Mouse (Mus musculus): ENCODE data around the gene Grk3. TPM values are rescaled to one million over a fixed set of nuclear protein-coding genes. Genes with fewer than 3 reads are reported as not detected.

Gene Grk3
- polyA plus RNA-seq, 3 experiments from 2014 or later: 0.36 to 0.59 (median 0.50) TPM

DNA sequence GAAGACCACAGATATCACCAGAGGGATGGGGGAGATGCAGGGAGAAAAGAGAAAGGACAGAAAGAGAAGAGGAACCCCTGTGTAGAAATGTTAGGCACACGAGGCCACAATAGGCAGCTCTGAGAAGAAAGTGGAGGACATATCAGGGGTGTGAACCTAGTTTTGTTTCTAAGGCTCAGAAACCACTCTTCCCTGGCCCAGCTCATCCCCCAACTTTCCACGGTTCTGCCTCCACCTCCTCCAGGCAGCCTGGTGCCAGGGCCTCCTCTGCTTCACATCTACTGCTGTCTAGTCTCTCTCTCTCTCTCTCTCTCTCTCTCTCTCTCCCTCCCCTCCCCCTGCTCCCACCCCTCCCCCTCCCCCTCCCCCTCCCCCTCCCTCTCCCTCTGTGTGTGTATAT, 7.1 kb downstream of the Grk3 start:
- ATAC-seq: no peak

- no peak for ATAC-seq
Observed at GRCm38 (mm10) chr5:113006997-113007396, 8.6 kb downstream of the Grk3 start.

DNA sequence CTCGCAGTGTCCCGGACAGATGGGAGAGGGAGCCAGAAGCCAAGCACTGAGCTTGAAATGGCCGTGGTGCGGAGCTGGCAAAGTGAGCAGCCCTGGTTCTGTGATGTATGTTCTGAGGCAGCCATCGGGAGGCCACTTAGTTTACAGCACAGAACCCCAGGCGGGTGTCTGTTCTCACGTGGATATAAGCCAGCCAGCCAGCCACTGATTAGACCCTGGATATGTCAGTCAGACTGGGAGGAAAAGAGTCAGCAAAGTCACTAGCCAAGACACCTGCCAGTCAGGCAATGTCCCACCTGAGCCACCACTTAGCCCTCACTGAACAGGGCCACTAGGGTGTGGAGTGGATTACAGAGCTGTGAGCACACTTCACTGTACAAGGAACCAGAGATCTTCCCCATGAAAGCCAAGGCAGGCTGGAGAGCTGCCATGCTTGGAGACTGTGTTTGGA, 9.6 kb downstream of the Grk3 start:
- ATAC-seq: no peak

DNA sequence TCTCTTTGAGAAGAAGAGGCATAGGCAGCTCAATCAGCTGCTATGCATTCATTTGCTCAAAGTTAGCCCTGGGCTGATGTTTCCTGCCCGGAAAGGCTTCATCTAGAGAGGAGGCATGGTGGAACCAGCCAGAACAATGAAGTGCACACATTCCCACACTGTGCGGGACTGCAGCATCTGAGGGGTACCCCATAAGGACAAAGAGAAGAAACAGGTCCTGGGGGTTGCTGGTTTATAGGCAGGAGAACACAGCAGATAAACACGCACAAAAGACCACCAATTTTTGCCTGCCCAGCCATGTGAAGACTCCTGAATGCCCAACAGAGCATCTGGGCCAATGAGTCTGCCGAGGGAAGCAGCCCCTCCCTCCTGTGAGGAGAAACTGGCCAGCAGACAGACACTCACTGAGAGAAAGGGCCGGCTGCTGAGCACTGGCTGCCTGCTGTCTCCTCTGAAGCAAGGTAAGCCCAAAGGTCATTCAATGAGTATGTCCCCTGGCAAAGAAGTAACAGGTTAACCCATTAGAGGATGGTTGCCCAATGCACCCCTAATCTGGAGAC, 12.7 kb downstream of the Grk3 start:
- no peak for ATAC-seq

DNA sequence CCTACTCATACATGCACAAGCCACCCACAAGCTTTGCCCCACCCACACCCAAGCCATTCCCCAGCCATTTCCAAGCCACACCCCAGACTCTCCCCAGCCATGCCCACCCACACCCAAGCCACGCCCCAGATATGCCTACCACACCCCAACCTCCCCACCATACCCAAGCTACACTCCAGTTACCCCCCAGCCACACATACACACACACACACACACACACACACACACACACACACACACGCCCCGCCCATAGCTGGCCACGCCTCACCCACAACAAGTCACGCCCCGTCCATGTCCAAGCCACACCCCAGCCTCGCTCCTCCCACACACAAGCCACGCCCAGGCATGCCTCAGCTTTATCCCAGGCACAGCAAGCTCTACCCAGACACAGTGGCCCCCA, 16.4 kb downstream of the Grk3 start:
- ATAC-seq: no peak

GRCm38 (mm10) chr5:112997516-112998186, 17.9 kb downstream of the Grk3 start:
- ATAC-seq: no peak

GRCm38 (mm10) chr5:112991245-112991644, 24.3 kb downstream of the Grk3 start:
- no peak for ATAC-seq

DNA sequence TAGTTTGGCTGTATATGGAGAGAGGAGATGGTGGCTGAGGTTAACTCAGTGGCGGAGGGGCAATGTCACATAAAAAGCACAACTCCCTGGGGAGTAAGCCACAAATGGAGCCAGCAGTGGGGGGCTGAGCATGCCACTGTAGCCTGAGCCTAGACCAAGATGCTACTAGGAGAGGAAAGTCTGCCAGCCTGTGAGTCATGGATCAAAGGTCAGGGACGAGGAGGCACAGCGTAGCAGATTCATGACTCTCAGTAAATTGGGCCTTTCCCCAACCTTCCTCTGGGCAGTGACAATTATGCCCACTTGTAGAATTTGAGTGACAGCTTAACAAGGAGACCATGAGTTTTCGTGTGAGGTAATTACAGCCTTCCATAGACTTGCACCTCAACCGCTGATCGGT, 33.7 kb downstream of the Grk3 start:
- no peak for ATAC-seq

DNA sequence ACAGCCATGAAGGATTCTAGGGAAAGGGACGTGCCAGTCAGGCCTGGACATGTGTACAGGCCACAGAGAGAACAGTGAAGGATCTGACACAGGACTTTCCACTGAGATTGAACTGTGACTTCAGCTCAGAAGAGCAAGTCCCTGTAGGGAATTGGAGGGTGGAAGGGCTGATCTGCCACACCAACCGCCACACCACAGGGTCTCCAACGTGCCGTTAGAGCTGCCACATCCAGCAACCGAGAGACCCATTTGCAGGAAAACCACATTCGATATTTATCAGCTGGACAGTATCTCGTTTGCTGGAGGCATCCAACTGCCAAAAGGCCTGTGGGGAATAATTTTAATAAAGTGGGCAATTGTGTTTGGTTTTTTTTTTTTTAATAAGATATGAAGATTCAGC, 35.9 kb downstream of the Grk3 start:
- no peak for ATAC-seq

- ATAC-seq: no peak
Observed at GRCm38 (mm10) chr5:112979195-112979594, 36.4 kb downstream of the Grk3 start.

DNA sequence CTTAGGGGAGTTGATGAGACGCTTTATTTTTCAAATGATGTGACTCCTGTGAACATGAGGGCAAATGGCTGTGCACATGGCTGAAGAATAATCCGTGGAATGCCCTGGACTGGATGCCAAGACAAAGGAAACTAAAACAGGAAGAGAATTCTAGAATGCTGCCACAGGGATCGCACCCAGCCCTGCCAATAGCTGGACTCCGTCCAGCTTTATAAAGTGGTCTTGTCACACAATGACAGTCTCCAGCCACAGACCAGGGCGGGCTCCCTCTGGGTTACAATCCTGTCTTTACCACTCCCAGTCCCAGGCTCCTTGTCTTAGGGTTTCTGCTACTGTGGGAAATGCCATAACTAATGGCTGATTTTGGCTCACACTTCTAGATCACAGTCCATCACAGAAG, 38.5 kb downstream of the Grk3 start:
- ATAC-seq: no peak

DNA sequence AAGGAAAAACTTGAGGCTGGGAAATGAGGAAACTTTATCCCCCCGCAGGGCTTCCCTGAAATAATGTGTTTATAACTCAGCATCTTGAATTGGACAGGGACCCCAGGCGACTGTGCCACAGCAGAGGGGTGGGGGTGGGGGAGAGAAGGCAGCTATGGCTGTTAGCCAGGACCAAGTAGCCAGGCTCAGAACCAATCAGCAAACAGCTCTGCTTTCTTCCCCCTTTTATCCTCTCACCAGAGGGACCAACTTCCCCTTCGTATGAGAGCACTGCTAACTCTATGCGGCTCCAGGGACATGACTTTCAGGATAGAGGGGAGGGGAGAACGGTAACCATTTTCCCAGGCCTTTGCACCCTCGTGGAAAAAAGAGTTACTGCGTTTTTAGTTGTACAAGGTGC, 42.0 kb downstream of the Grk3 start:
- no peak for ATAC-seq

DNA sequence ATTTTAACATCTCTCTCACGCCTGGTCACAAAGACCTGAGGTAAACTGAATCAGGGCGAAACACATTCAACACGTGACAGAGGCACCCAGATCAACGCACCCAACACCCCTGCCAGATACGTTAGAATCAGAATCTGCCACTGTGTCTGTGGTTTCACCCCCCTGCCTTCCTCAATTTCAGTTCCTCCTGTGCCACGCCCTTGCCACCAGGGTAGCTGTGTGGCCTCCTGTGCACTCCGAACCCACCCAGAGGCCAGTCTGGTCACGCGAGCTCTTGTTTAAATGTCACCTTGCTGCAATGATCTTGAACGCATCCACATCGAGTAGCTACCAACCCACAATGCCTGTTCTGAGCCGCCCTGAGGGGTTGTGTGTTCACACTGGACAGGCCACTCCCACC, 43.3 kb downstream of the Grk3 start:
- no peak for ATAC-seq

- ATAC-seq: no peak
Observed at GRCm38 (mm10) chr5:112963495-112963894, 52.1 kb downstream of the Grk3 start.

DNA sequence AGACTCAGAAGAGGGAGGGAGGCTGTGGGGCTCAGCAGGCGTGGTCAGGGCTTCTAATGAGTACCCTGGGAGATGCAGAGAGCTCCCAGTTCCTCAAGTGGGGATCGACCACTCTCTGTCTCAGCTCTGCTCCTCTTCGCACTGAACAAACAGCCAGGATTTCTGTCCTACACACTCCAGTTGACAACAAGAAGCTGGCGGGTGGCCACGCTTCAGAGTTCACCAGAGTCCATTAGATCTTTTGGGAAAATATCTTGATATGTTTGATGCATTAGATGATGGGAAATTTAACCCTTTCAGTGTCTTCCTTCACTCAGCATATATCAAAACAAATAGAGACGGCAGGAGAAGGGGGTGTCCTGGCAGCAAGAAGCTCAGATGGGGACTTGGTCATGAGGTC, 53.4 kb downstream of the Grk3 start:
- ATAC-seq: no peak

GRCm38 (mm10) chr5:112960911-112961310, 54.7 kb downstream of the Grk3 start:
- no peak for ATAC-seq

- no peak for ATAC-seq
Observed at GRCm38 (mm10) chr5:112958293-112958692, 57.3 kb downstream of the Grk3 start.

DNA sequence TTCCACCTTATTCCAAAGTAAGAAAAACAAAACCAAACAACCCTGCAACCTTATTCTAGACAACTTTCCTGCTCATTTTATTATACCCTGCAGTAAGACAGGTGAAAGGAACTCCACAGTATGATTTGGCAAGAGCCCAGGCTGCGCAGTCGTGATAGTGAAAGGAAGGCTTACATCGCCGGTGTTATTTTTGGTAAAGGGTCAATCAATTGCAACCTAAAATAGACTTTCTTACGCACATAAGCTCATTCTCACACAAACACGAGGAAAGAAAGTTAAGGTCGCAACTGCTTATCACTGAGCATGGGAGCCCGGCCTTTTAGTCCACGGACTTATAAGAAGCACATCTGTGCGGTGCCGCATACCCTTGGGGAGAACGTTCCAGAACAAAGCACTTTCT, 58.8 kb downstream of the Grk3 start:
- no peak for ATAC-seq

DNA sequence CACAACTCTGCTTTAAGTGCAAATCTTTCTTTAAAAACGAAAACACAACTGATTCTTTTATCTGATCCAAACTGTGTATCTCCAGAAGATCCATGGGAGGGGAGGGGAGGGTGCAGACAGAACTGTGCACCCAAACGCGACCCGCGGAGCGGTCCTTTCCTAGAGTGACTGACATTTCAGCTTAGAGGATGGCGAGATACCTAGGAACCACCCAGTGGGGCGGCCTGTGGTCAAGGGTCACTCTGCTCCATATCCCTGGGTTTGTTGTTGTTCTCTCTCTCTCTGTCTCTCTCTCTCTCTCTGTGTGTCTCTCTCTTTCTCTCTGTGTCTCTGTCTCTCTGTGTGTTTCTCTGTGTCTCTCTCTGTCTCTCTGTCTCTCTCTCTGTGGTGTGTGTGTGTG, 59.2 kb downstream of the Grk3 start:
- no peak for ATAC-seq

GRCm38 (mm10) chr5:112950847-112951246, 64.7 kb downstream of the Grk3 start:
- ATAC-seq: no peak

DNA sequence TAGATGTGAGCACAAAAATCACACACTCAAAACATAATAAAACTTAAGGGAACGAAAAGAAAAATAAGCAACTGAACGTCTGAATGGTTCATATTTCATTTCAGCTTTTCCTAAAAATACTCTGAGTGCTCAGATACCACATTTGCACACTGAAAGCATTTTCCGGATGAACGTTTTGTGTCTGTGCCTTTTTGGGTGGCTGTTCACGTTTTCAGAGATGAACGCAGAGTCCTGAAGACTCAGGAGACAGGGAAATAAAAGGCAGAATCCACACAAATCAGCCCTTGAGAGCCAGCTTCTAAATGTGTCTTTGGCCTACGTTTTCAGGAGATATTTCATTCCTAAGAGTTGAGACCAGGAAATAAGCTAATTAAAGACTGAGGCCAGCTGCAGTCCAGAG, 69.7 kb downstream of the Grk3 start:
- no peak for ATAC-seq

GRCm38 (mm10) chr5:112942244-112942643, 73.3 kb downstream of the Grk3 start:
- no peak for ATAC-seq

GRCm38 (mm10) chr5:112941001-112941400, 74.6 kb downstream of the Grk3 start:
- no peak for ATAC-seq

GRCm38 (mm10) chr5:112936632-112937031, 79.0 kb downstream of the Grk3 start:
- no peak for ATAC-seq

- no peak for ATAC-seq
Observed at GRCm38 (mm10) chr5:112935436-112935835, 80.2 kb downstream of the Grk3 start.
